Mouse (Mus musculus) liver, postnatal 0 days (tissue): ENCODE measurements around the gene Tex101.

Experiments
- CTCF ChIP-seq: sonication (generic); IDR thresholded peaks from 2 replicates; pipeline ENCODE4 v1.5.1; 2016; ENCODE audit warnings: antibody characterized with exemption, low read depth
- EP300 ChIP-seq: IDR thresholded peaks from 2 replicates; pipeline ENCODE4 v1.6.1; 2016; ENCODE audit warnings: antibody characterized with exemption, low read depth, mild to moderate bottlenecking

DNA sequence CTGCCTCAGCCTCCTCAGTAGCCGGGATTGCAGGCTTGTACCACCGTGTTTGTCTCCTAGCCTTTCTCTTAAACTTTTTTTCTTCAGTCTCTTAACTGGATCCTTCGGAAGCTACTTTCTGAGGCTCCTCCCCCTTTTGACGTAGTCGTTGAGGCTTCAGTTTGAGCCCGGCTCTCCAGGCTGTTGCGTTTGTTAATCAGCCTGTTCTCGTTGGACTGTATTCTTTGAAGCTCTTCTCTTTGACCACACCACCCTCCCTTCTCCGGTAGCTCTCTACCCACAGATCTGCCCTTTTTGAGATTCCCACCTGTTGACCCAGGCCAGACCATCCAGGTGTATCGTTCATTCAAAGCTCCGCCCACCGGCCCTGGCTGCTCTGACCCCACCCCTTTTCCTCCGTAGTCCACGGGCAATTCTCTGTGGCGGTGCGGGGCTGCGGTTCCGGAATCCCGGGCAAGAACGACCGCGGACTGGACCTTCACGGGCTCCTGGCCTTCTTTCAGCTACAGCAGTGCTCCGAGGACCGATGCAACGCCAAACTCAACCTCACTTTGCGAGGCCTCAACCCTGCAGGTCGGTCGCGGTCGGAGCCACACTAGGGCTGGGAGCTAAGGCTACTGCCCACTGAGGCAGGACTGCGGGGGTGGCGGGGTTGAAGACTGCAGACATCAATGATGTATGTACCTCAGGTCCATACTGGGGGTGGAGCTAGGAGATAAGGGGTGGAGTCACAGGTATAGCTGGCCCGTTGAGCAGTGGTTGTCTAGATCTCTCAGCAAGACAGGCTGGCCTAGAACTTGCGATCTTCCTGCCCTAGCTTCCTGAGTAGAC is 38.2 kb downstream of the Tex101 start:
- no peak for TF ChIP-seq CTCF
- no peak for TF ChIP-seq EP300
